Mouse (Mus musculus): ENCODE results near the gene Uba7.

Gene Uba7

DNA sequence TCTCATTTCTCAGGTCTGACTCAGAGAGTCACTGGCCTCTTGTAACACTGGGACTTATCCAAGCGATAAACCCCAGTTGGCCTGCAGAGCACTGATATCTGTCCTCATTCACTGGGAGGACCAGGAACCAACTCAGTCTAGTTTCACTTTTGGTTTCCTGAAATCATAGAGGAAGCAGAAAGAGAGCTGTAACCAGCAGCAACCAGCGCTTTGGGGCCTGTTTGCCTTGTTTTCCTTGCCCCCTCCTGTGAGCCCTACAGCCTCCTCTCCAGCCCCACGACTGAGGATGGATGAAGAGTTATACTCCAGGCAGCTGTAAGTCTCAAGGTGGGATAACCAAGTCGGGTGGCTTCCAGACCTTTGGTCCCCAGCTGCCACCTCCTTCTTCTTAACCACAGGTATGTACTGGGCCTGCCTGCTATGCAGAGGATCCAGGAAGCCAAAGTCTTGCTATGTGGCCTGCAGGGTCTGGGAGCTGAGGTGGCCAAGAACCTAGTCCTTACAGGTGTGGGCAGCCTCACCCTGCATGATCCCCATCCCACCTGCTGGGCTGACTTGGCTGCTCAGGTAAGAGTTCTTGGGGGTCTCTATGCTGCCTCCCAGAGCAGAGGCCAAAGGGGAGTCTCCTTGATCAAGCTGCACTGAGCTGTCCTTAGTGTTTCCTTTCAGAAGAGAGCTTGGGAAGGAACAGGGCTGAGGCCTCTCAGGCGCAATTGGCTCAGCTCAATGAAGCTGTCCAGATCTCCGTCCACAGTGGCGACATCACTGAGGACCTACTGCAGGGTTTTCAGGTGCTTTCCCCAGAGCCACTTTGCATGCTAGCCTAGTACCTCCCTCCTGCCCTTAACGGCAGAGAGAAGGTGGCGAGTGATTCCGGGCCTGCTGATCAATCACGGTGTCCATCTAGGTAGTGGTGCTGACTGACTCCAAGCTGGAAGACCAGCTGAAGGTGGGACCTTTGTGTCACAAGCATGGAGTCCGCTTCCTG lies at the start of gene Uba7:
TSS of gene Uba7 (plus strand) at position 107 of the 988 bp plus-strand sequence.
- peak; percentile 63 to 75 for DNase-seq (ENCODE audit: low spot score in 2 of 2)

DNA sequence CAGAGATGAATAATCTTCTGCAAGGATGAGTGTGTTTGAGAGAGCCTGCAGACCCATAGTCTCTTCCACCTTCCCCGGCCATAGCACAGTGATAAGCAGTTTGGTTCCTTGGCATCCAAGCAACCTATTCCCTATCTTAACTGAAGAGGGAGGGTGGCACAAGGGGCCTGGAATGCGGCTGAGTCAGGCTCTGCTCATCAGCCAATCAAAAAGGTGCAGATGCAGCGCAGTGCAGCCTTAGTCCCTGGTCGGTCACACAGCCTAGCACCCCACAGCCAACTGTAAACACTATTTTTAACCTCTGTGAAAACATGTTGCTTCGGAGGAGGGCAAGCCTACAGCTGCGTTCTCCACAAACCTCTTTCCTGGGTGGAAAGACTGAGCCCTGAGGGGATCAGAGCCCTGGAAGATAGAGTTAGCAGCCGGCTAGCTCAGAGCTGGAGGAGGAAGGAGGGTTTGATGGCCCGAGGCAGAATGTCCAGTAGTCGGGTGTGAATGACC lies 48.3 kb upstream of the Uba7 start:
- DNase-seq (ENCODE audit: low spot score in 2 of 2): no peak

DNA sequence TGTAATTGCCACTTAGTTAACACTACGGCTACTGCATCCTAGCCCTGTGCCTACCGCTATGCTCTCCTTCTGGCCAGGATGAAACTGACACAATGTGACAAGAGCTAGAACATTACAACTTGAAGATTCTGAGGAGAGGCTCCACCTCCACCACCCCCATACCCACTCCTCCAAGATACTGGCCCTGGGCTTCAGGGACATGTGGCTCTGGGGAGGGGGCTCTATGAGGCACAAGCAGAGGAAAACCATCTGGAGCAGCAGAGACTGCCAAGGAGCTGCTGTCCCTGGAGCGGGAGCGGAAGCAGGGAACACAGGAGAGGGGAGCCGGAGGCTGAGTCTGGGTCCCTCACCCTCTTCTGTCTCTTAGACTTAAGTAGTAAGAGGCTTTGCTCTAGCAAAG lies 47.6 kb upstream of the Uba7 start:
- no peak for DNase-seq (ENCODE audit: low spot score in 2 of 2)

DNA sequence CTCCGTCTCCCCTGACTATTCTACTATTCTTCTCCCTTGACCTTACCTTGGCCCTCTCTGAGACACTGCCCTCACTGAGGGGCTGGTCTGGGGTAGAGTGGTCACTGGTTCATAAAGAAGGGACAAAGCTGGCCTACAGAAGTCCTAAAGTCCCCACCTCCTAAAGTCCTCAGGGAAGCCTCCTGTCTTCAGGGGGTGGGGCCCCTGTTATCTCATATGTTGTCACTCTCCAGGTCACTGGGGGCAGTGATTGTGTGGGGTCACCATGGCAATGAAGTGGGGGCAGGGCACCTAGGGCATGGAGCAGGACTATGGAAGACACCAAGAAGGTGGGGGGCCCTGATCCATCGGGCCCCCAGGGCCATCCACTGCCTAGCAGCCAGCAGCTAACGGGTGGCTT lies 47.1 kb upstream of the Uba7 start, which contains the start of gene Actl11:
TSS of gene Actl11 (plus strand) at position 301 of the 400 bp plus-strand sequence.
- DNase-seq (ENCODE audit: low spot score in 2 of 2): no peak

DNA sequence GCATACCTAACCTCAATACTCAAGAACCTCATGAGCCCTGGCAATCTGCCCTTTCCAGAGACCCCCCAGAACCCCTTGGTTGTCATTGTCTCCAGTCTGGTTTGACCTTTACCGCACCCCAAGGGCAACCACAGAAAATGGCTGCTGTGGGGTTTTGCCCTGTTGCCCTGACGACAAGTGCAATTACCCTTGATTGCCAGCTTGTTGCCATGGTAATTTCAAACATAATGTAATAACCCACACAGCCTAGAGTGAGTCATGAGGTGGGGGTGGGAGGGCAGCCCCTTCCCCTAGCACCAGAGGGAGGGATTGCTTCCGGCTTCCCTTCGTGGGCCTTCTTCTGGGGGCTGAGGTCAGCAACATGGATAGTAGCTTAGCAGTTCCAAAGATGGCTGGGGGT lies 43.1 kb upstream of the Uba7 start:
- DNase-seq (ENCODE audit: low spot score in 2 of 2): no peak

DNA sequence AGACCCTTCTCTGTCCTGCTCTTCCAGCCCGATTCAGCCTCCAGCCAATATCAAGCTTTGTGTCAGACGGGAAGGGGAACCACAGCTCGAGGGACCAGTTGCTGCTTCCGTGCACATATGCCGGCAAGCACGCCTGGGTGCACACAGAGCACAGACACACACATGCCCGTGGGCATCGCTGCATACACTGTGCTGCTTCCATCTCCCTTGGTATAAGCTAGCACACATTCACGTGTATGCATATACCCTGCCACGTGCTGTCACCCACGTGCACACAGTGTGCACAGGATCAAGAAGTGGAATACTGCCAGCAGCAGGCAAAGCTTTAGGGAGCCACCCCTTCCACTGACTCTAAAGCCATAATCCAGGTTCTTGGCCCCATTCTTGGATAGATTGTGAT lies 41.2 kb upstream of the Uba7 start:
- no peak for DNase-seq (ENCODE audit: low spot score in 2 of 2)

DNA sequence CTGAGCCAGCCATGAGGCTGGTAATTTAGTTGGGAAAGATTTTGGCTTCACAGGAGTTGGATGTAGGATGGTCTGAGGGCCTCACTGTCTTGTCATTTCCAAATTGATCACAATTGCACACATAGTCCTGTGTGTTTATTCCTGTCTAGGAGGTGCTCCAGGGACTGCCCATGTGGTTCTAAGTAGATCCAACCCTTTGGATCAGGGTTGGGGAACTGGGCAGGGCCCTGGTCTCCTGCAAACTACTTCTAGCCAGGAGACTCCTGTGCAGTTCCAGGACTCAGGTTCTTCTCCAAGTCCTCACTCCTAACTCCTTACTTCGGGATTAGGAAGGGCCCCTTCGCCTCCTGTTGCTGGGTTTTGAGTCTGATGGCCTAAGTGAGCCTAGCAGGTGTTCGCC lies 39.9 kb upstream of the Uba7 start, which contains the start of gene Camkv:
TSS of gene Camkv (plus strand) at position 301 of the 400 bp plus-strand sequence.
- no peak for DNase-seq (ENCODE audit: low spot score in 2 of 2)

DNA sequence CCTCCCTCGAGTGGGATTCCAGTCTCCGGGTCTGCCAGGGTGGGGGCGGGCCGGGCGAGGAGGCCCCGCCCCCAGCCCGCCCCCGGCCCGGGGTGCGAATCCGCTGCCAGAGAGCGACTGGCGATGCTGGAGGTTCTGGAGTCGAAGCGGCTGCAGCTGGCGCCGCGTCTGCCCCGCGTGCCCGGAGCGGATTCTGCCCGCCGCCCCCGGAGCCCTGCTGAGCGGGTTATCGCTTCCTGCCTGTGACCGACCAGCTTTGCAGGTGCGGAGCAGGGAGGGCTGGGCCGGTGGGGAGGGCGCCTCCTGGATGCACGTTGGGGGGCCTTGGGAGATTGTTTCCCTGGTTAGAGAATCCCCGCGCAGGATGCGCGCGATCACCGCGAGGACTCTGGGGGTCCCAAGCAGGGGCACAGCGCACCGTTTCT lies 39.5 kb upstream of the Uba7 start:
- DNase-seq (ENCODE audit: low spot score in 2 of 2): no peak

DNA sequence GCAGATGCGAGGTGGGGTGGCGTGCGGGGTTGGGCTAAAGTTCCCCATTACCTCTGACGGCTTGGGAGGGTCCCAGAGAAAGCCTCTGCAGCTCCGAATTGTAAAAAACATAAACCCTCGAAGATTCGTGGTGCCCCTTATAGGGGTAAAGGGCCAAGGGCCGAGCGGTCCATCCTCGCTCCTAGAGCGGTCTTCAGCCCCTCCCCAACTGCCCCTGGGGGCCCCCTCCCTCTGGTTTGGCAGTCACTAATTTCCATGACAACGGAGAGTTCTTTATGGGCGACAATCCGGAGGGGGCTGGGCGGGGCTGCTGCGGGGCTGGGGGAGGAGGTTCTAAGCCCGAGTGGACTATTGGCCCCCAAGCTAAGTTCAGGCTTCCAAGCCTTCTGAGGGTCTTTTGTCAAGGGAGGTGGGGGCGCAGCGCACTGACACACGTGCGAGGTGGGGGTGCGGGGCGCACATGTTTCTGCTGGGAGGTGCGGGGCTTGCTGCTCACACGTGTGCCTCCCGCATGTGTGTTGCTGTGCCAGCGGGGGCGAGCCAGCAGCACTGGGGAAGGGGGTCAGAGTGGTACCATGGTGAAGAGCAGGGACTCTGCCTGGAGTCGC lies 39.0 kb upstream of the Uba7 start:
- DNase-seq (ENCODE audit: low spot score in 2 of 2): no peak

DNA sequence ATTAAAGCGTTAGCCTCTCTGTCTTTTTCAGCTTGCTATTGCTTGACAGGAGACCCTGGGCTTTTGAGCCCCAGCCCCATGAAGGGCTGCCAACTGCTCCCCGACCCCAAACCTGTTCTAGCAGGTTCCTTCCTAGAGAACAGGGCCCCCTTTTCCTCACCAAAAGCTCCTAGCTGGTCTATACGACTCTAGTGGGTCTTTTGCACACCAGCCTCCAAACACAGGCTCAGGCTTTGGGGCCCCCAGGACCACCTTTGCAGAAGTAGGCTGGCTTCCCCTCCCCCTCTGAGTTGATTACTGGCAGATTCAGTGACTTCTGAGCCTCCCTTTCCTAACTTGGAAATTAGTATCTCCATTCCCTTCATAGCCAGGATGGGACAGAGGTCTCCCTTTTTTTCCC lies 38.5 kb upstream of the Uba7 start:
- no peak for DNase-seq (ENCODE audit: low spot score in 2 of 2)

DNA sequence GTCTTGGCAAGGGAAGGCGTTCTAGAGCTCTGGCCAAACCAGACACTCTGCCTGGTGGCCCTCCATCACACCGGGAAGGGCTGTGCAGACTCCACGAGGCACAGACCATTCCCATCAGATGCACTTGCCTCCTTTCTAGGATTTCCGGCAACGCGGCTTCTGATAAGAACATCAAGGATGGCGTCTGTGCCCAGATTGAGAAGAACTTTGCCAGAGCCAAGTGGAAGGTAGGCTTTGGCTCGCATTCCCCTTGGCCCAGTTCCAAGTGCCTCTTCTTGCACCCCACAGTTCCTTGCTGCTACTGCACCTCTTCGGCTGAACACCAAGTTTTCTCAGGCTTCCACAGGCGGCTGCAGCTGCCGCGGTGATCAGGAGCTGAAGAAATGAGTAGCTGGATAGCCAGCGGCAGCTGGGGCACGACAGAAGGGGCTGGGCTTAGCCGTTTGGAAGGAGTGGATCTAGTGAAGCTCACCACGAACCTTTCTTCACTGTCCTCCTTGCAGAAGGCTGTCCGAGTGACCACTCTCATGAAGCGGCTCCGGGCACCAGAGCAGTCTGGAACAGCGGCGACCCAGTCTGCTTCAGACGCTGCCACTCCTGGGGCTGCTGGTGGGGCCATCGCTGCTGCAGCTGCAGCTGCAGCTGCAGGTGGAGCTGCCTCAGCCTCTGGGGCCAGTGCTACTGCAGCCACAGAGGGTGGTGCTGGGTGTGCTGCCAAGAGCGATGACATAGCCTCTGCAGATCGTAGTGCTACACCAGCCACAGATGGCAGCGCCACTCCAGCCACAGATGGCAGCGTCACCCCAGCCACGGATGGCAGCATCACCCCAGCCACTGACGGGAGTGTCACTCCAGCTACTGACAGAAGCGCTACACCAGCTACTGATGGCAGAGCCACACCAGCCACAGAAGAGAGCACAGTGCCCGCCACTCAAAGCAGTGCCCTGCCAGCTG lies 27.8 kb upstream of the Uba7 start:
- DNase-seq (ENCODE audit: low spot score in 2 of 2): no peak

DNA sequence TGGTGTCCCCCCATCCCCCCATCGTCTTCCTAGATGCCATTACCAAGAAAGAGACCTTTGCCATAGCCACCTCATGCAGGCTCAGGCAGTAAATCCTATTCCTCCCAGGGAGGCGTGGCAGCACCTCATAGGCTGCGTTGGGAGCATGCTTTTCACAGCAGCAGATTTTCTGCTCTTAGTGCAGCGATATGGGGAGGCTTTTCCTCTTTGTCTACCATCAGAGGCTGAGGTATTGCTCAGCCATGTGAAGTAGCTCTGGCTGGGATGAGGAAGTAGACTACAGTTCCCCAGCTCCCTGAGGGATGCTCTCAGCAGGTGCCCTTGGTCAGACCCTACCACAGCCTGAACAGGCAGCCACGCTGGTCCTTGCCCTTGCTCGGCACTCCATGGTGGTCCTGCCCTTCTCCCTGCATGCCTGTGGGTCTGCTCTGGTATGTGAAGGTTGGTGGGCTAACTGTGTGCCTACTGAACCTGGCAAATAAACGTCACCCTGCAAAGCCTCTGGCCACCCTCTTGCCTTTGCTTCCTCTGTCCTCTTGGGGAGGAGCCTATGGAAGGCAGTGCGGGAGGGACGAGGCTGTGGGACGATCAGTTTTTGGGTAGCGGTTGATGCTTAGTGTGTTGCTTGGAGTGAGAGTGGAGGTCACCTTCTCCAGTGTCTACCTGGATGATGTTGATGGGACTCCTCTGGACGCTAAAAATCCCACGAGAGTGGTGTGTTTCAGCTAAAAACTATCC lies 26.0 kb upstream of the Uba7 start:
- DNase-seq (ENCODE audit: low spot score in 2 of 2): no peak

DNA sequence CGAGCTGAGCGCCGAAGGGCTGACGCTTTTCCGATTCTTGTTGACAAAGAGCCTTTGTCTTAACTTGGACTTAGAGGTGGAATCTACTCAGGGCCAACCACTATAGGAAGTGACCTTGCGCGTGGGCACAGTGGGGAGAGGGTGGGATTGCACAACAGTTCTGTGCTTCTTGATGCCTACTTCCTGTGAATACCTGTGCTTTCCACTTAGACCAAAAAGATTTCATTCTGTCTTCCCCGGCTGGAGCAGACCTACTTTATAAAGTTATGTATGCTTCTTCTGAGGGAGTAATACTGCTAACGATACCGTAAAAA lies 25.4 kb upstream of the Uba7 start, which contains the start of gene Traip:
TSS of gene Traip (plus strand) at position 215 of the 314 bp plus-strand sequence.
- no peak for DNase-seq (ENCODE audit: low spot score in 2 of 2)

DNA sequence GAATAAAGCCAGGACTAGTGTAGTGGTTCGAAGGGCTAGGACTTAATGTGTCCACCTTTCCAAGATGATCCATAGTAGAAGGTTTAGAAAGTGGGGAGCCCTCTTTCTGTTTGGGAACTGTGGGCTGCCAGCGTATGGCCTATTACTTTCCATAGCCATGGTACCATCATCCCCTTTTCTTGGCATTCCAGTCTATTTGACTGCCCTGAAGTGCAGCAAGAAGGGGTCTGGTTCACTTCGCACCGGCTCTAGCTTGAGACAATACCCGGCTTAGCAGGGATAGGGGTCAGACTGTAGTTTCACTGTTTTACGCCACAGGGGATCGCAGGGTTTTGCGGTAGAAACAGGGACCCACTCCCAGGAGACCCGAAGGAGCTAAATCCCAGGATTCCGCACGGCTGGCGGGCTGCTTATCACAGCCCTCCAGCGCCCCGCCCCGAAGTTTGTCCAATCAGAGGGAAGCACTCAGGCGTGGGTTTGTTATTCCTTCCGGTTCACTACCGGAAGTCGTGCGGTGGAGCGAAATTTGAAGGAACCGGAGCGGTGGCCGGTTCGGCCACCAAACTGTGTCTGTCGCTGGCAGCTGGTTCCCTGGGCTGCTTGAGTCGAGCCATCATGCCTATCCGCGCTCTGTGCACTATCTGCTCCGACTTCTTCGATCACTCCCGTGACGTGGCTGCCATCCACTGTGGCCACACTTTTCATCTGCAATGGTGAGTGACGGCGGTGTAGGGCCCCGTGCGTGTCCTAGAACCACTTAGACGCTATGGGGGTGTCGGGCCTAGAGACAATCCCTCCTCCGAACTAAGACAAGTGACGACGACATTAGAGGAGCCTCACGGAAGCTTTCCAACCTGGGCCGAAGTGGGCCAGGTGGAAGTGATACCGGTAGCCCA lies 24.6 kb upstream of the Uba7 start:
- DNase-seq (ENCODE audit: low spot score in 2 of 2): peak; percentile 90 to 94

DNA sequence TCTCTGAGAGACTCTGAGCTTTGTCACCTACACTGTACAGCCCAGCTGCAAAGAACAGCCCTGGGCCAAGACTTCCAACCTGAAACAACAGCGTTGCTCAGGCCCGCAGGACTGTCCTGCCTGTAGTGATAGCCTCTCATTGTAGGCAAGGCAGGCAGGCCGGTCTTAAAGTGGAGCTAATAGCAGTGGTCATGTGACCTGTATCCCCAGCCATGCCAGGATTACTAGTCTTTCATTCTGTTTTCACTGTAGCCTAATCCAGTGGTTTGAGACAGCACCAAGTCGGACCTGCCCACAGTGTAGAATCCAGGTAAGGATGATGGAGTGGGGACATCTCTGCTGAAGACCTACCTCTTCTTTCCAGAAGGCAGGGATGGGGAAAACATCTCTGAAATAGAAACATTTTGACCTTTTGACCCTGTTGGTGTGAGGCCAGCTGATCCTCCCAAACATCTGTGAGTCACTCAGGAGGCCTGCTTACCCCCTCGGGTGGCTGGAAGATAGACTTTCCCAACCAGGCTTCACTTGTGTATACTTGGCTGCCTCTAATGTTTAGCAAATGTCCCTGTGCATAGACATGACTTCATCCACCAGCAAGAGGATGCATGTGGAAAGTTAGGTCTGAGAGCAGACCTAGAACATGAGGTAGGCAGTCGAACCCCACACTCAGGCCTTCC lies 19.6 kb upstream of the Uba7 start:
- no peak for DNase-seq (ENCODE audit: low spot score in 2 of 2)

DNA sequence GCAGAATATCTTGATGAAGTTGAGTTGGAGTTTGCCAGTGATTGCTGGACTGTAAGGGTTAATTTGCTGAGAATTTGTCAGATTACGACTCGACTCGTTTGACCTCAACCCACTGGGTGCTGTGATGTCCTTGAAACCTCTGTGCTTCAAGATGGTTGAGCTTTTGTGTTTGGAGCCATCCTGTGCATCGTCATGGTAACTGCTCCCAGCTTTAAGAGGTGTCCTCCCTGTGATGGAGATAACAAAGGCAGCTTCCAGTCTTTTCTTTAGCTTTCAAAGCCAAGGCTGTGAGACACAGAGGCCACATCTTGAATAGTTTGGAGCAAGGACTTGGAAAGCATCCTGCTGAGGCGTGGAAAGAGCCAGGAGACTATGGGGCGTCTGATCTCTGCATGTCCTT lies 18.2 kb upstream of the Uba7 start:
- DNase-seq (ENCODE audit: low spot score in 2 of 2): no peak

DNA sequence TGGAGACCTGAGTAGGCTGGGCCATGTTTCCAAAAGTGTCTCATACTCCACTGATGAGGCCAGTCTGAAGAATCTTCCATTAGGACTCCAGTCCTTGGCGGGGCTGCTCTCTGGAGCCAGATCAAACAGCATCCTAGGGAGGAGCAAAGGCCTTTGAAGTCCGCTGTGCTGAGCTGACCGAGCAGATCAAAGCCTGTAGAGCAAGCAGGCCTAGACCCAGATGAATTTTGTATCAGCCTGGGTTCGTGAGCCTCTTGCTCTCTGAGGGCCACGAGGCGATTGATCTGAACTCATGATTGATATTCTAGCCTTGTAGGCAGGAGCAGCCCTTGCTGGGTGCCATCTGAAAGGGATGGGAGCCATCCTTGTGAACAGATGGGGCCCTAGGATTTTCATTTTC lies 15.4 kb upstream of the Uba7 start:
- no peak for DNase-seq (ENCODE audit: low spot score in 2 of 2)

DNA sequence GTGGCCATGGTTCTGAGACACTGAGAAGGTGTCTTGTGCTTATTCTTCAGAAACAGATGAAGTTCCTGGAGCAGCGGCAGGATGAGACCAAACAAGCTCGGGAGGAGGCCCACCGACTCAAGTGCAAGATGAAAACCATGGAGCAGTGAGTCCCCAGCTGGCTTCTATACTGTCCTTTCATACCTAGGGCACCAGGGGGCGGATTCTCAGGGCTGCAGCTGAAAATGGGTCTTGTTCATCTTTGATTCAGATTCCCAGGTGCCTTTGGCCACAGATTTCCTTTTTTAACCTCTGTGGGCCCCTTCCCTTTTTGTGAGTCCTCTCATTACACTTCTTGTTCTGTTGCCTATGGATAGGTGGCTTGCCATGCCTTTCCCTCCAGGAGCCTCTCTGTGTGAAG lies 14.4 kb upstream of the Uba7 start:
- no peak for DNase-seq (ENCODE audit: low spot score in 2 of 2)

DNA sequence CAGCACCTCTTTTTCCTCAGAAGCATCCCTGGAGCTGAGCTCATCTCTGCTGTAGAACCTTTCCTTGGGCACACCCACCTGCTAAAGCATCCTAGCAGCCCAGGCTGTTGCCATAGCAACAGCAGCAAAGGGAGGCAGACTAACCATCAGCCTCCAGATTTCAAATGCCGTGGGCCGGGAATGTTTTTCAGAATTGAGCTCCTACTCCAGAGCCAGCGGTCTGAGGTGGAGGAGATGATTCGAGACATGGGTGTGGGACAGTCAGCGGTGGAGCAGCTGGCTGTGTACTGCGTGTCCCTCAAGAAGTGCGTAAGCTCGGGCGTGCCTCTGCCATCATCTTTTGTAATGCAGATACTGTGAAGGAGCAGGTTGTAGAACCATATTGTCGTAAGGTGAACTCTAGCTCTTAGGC lies 13.9 kb upstream of the Uba7 start:
- DNase-seq (ENCODE audit: low spot score in 2 of 2): no peak
